Mouse (Mus musculus) embryonic fibroblast, embryonic 13.5 days (primary cell): Measurements from ENCODE around the gene Rerg. TPM values are rescaled to one million over a fixed set of nuclear protein-coding genes. Genes with fewer than 3 reads are reported as not detected.
A peak's percentile ranks its signal among the peaks of the same experiment; 100 is the strongest.

Experiments
- H3K27ac ChIP-seq: 2 replicates; pipeline ENCODE4 v1.5.1; 2012; ENCODE audit warnings: low read length, control low read depth, inconsistent platforms; ENCODE audit not compliant: insufficient read depth
- H3K4me1 ChIP-seq: 2 replicates; pipeline ENCODE4 v1.6.1; 2011; ENCODE audit warnings: low read length; ENCODE audit not compliant: control insufficient read depth, insufficient read depth
- H3K4me3 ChIP-seq: 2 replicates; pipeline ENCODE4 v1.5.1; 2011; ENCODE audit warnings: mild to moderate bottlenecking, control low read depth, low read length; ENCODE audit not compliant: insufficient read depth
- CTCF ChIP-seq: IDR thresholded peaks from 2 replicates; pipeline ENCODE4 v1.5.1; 2011; ENCODE audit warnings: mild to moderate bottlenecking, control low read depth, low read length, moderate library complexity, borderline replicate concordance; ENCODE audit not compliant: insufficient read depth
- POLR2A ChIP-seq: IDR thresholded peaks from 2 replicates; pipeline ENCODE4 v1.6.1; 2011; ENCODE audit warnings: low read depth, mild to moderate bottlenecking, control low read depth, low read length, moderate library complexity
- polyA plus RNA-seq: library from polyadenylated mRNA; stranded (reverse); fragments of >200 nt; gene quantifications from 2 replicates; pipeline ENCODE4 v1.2.4, GENCODE M21; 2011; ENCODE audit warnings: low read depth; ENCODE audit not compliant: missing spikeins, insufficient read length

Rerg gene
- 5.8 and 15.2 TPM in 2 replicates for polyA plus RNA-seq

DNA sequence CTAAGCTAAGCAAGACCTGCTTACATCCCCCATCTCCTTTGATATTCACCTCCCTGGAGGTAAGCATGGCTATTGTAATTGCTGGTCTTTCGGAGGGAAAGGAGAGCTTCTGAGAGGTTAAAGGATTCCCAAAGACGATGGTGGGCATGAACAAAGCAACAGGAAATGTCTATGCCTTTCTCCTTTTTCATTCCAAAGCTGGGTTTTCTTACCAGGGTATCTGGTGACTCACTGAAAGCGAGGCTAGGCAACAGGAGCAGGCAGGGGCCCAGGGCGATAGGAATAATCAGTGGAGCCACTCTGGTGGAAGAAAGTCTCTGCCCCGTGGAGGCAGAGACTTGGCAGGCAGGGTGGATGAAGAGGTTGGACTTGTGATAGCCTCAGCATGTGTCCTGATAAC lies at the start of gene Rerg:
Gene Rerg, minus strand, starts transcription at position 272 of the 400 bp plus-strand sequence.
- H3K4me3 ChIP-seq, result peak within 1 kb of the TSS; percentile 37
- no peak for TF ChIP-seq POLR2A
- no peak for TF ChIP-seq CTCF
- H3K27ac ChIP-seq, result no peak within 1 kb of the TSS
- no peaks in the 10 kb centered on the region for H3K4me1 ChIP-seq

DNA sequence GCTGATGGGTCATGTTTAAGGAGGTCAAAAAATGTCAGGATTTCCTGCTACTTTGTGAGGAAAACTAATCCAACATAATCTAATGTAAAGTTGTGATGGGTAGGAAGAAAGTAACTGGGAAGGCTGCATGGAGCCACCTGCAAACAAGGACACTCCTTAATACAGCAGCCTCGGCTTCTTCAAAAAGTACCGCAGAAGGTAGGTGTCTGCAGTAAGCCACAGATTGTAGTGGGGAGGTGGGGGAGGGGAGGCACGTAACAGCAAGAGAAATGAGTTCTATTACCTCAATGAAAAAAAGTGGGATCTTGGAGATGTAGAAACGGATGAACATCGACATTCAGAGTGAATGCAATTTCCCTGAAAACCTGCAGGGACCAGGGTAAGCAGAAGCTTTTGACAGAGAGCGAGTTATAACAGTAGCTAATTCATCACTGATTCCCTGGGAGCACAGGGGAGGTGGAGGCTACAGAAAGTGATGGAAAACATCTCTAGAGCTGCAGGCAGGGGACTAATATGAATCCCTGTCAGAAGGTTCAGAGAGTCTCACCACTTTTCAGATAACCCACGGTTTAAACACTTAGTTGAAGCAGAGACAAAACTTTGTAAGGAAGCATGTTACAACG lies 47.7 kb upstream of the Rerg start:
- no peak overlapping the region for H3K4me3 ChIP-seq
- no peaks in the 10 kb centered on the region for H3K4me1 ChIP-seq
- no peak overlapping the region for H3K27ac ChIP-seq
- TF ChIP-seq POLR2A, result no peak
- TF ChIP-seq CTCF, result no peak

DNA sequence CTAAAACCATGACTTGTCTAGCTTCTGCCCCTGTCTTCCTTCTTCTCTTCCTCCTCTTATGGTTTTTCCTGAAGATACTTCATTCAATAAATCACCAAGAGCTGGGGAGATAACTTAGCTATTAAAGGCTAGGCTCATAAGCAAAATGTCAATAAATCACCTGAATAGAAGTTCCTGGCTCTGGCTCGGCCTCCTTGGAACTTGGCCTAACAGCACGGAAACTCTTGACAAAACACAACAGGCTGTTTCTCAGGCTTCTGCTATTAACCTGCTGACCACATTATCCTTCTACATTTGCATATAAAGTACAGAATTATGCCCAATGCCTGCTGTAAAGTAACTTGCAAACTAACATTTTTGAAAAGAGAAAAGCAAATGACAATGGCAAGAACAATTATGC lies 41.1 kb upstream of the Rerg start:
- TF ChIP-seq POLR2A (no peak), CTCF (no peak)
- H3K4me3 ChIP-seq, result no peak overlapping the region
- H3K4me1 ChIP-seq, result no peaks in the 10 kb centered on the region
- H3K27ac ChIP-seq, result no peak overlapping the region

GRCm38 (mm10) chr6:137210991-137211390 lies 40.7 kb upstream of the Rerg start:
- TF ChIP-seq CTCF (no peak), POLR2A (no peak)
- no peak overlapping the region for H3K4me3 ChIP-seq
- H3K27ac ChIP-seq, result no peak overlapping the region
- no peaks in the 10 kb centered on the region for H3K4me1 ChIP-seq

DNA sequence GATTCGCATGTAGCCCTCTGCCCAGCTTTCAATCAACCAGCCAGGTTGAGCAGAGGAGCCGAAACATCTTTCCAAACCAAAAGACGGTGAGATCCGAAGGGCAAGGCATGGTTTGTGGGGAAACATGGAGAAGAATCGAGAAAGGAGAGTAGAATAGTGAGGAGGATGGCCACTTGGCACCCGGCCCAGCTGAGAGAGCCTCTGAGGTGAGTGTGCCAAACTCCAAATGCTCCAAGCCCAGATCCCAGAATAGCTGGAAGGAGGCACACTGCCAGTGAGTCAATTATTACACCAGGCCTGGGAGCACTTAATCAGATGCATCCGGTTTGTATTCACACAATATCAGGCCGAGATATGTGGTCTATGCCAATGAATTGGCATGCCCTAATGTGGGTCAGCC lies 39.7 kb upstream of the Rerg start:
- TF ChIP-seq POLR2A, result no peak
- TF ChIP-seq CTCF, result no peak
- Histone ChIP-seq H3K4me3 (no peak overlapping the region), H3K4me1 (no peaks in the 10 kb centered on the region), H3K27ac (no peak overlapping the region)

DNA sequence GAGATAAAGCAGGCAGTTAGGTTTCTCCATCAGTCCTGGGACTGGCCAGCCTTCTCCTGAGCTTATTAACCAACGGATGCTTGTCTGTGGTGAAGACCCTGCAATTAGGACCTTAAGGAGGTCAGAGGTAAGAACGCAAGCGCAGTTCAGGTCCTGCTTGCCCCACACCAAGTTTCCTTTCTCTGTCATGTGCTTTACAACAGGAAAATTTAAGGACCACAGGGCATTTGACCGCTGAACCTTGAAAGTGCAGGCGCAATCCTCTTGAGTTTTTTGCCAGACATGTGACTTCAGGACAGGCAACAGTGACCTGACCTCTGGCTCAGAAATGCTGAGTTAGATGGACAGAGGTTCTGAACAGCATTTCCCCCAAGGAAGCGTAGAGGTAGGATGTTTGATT lies 36.8 kb upstream of the Rerg start:
- Histone ChIP-seq H3K27ac (no peak overlapping the region), H3K4me1 (no peaks in the 10 kb centered on the region), H3K4me3 (no peak overlapping the region)
- TF ChIP-seq CTCF (no peak), POLR2A (no peak)

- H3K4me1 ChIP-seq, result no peaks in the 10 kb centered on the region
- no peak overlapping the region for H3K27ac ChIP-seq
- H3K4me3 ChIP-seq, result no peak overlapping the region
- TF ChIP-seq CTCF, result no peak
- TF ChIP-seq POLR2A, result no peak
These were observed 35.5 kb upstream of the Rerg start for GRCm38 (mm10) chr6:137205662-137206400.

DNA sequence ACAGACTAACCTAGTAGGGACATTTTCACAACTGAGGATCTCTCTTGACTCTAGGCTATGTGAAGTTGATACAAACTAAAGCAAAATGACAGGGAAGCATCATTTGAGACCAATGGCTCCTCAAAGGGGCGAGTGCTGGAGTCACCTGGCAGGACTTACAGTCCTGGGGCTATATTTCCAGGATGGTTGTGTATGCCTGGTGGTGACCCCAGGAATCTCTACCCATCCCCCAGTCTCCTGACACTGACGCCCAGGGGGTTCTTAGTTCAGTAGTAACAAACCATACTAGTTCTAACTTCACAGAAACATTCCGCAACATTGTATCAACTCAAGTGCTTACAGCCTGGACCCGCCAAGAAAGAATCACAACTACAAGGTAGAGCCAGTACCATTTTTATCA lies 32.4 kb upstream of the Rerg start:
- TF ChIP-seq POLR2A (no peak), CTCF (no peak)
- Histone ChIP-seq H3K4me1 (no peaks in the 10 kb centered on the region), H3K4me3 (no peak overlapping the region), H3K27ac (no peak overlapping the region)

- TF ChIP-seq POLR2A, result no peak
- TF ChIP-seq CTCF, result no peak
- Histone ChIP-seq H3K27ac (no peak overlapping the region), H3K4me1 (no peaks in the 10 kb centered on the region), H3K4me3 (no peak overlapping the region)
These were observed 31.3 kb upstream of the Rerg start for GRCm38 (mm10) chr6:137201578-137201977.

- Histone ChIP-seq H3K4me1 (no peaks in the 10 kb centered on the region), H3K4me3 (no peak overlapping the region), H3K27ac (no peak overlapping the region)
- TF ChIP-seq CTCF (no peak), POLR2A (no peak)
These were observed 30.9 kb upstream of the Rerg start for GRCm38 (mm10) chr6:137201166-137201565.

GRCm38 (mm10) chr6:137192063-137192462 lies 21.8 kb upstream of the Rerg start:
- no peak overlapping the region for H3K27ac ChIP-seq
- TF ChIP-seq CTCF (0 out of 2 replicates have a peak, but pooled peaks have one; percentile 13), POLR2A (no peak)
- H3K4me1 ChIP-seq, result no peaks in the 10 kb centered on the region
- H3K4me3 ChIP-seq, result no peak overlapping the region
